Mouse (Mus musculus) monocyte, adult 5-6 weeks (primary cell): Measurements from ENCODE around the gene Mettl23. TPM values are rescaled to one million over a fixed set of nuclear protein-coding genes. Genes with fewer than 3 reads are reported as not detected.
"Not testable (repeated sequence)": the region's sequence is repeated elsewhere in the genome, so short reads cannot be mapped to it uniquely, and the experiment has no call there.

Experiments
- ATAC-seq: fragments of 153-309, 156-312 bp; replicated peaks from 2 replicates; pipeline ENCODE4 v1.8.0; 2017; ENCODE audit warnings: mild to moderate bottlenecking; ENCODE audit not compliant: low TSS enrichment, insufficient number of reproducible peaks, severe bottlenecking, poor library complexity, low FRiP score
- total RNA-seq: library from RNA; stranded (forward); fragments of 200-1000, 200-491, 200-594 nt; gene quantifications from 3 replicates; pipeline ENCODE4 v1.2.3, GENCODE M21; 2017

Mettl23 gene
- total RNA-seq, 1 experiment from 2014 or later, result 54.3 TPM

- ATAC-seq, result no peak
Measured at GRCm38 (mm10) chr11:116865945-116866585, 23.0 kb downstream of the Mettl23 start.

GRCm38 (mm10) chr11:116868129-116868528, 25.1 kb downstream of the Mettl23 start:
- ATAC-seq, result no peak

DNA sequence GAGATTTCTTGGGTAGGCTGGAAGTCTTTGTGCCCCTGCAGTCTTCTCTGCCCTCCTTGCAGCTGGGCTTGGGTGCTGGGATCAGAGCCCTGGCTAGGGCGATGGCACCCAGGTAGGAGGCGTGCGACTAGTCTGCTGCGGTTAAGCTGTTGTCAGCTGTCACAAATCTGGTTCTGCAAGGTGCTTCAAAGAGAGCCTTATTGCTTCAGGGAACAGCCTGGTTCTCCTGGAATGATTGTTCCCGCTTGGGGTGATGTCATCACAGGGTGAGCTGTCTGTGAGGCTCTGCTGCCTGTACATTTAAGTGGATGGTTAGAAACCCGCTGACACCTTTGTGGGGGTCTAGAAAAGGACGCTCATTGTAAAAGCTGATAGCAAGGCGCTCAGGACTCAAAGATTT, 26.1 kb downstream of the Mettl23 start:
- no peak for ATAC-seq

DNA sequence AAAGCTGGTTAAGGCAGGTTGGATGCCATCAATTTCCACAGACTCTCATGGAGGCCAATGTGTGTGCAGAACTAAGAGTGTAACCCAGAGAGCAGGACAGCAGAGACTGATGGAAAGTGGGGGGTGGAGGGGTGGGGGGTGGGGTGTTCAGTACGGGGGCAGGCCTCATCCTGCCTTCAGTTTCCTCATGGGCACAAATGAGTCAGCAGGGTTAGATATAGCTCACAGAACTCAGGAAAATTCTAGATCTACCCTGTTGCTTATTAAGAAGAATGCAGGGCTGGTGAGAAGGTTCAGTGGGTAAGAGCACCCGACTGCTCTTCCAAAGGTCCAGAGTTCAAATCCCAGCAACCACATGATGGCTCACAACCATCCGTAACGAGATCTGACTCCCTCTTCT, 26.6 kb downstream of the Mettl23 start:
- no peak for ATAC-seq

DNA sequence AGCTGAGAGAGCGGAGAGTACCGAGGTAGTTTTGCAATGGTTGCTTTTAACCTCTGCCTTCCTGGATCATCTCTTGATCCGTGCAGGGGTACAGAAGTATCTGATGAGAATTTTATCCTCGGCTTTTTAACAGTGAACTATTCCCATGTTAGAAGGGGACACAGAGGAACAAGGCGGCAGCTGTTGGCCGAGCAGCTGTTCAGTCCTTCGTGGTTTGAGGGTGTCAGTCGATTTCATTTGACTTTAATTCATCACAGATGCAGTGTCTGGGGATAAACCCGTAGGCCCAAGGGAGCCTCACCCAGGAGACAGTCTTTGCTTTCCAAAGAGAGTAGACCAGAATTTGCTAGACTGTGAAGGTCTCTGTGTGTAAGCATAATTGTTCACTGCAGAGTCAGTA, 28.5 kb downstream of the Mettl23 start:
- no peak for ATAC-seq

- ATAC-seq, result no peak
Measured at GRCm38 (mm10) chr11:116873987-116874386, 30.9 kb downstream of the Mettl23 start.

DNA sequence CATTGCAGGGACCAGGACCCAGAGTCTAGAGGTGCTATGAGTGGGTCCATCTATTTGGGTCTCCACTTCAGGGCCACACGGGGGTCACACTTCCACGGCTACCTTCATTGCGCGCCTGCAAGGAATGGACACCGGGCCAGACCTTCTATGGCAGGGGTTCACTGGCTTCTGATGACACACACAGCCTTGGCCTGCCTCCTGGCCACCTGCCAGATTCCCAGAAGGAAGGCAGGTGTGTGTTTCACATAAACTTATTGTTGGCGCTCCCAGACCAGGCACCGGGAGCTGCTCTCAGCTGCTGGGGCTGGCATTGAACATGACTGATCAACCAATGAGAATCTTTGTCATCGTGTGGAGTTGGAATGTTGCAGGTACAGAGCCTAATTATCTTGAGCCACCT, 35.4 kb downstream of the Mettl23 start:
- no peak for ATAC-seq

DNA sequence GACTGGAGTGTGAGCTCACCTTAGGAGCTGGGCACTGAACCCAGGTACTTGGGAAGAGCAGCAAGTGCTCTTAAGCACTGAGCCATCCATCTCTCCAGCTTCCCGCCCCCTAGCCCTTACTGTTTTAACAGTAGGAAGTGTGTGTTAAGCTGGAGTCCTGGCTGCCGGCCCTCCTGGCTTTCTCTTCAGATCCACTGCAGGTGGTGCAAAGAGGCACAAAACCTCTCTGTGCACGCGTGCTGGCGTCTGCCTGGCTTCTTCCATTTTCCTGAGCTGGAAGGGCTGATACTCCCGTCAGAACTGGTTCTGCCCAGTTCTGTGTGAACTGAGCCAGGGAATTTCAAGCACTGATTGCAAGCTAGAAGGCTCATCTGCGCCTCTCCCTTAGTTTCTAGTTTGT, 37.8 kb downstream of the Mettl23 start:
- no peak for ATAC-seq

DNA sequence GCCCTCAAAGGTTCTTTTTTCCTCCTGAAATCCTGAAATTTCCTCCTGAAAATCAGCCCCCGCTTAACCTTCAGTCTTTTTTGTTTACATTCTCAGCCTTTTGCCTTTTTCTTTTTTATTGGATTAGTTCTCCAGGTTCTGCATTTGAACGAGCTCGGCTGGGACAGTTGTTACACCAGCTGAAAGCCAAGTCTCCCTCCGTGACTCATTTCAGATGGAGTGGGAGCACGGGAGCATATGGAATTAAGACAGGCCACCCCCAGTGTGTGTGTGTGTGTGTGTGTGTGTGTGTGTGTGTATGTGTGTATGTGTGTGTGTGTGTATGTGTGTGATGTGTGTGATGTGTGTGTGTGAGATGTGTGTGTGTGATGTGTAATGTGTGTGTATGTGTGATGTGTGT, 38.4 kb downstream of the Mettl23 start:
- ATAC-seq, result no peak

DNA sequence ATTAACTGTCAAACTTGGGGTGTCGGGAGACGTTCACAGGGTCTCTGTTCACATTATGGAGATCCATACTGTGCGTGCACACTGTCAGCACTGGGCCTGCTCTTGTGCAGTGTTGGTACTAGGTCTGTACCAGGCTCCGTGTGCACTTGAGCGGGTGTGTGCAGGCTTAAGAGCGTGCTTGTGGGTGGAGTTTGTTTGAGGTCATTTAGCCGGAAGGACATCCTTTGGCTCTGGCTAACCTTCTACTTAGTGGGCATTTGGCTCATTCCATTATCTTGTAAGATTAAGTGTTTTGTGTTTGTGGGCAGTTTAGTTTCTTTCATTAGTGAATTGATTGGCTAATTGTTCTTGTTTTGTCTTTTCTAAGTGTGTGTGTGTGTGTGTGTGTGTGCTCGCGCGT, 39.4 kb downstream of the Mettl23 start:
- ATAC-seq, result no peak

- ATAC-seq, result no peak
Measured at GRCm38 (mm10) chr11:116884061-116884460, 41.0 kb downstream of the Mettl23 start.

- peak; percentile 79 for ATAC-seq
Measured at GRCm38 (mm10) chr11:116885275-116886151, 42.4 kb downstream of the Mettl23 start.

GRCm38 (mm10) chr11:116887136-116887535, 44.1 kb downstream of the Mettl23 start:
- no peak for ATAC-seq

DNA sequence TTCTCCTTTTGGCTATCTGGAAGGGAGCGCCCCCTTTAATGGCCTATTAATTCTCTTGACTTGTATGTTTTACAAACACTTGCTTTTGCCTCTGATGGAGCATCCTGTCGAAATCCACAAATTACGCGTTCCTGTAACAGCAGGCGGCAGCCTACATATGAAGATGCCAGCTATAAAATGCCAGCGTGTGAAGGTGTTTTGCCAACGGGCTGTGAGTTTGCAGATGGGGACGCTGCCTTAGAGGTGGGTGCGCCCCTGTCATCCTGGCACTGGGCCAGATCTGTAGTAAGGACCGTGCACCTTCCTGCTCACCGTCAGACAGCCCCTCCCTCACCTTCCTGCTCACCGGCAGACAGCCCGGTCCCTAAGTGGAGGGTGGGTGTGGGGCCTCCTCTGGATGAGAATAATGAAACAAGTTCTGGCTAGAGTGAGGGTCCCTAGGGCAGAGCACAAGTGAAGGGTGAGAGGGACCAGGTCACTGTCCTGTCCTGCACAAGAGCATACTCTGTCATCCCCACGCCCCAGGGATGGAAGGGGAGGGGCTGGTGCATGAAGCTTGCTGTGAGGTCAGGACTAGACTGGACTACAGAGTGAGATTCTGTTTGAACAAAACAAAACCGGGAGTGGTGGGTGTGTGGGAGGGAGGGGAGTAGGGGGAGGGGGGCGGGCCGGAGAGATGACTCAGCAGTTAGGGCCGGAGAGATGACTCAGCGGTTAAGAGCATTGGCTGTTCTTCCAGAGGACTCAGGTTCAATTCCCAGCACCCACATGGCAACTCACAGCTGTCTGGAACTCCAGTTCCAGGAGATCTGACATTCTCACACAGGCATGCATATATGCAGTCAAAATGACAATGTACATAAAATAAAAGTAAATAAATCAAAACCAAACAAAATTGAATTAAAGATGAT, 50.7 kb downstream of the Mettl23 start:
- ATAC-seq, result no peak

DNA sequence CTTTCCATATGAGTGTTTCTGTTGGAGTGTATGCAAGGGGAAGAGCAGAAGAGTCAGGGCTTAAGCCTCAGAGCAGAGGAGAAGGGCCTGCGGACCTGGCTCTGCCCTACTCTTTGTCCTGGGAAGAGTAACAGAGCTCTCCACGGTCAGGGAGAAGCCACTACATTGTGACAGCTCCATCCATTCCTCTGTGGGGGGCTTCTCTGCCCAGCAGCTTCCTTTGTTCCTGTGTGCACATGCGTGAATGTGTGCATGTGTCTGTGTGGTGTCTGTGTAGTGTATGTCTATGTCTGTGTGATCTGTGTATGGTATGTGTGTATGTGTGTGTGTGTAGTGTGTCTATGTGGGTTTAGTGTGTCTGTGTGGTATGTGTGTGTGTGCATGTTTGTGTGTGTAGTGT, 52.3 kb downstream of the Mettl23 start:
- ATAC-seq, result no peak

DNA sequence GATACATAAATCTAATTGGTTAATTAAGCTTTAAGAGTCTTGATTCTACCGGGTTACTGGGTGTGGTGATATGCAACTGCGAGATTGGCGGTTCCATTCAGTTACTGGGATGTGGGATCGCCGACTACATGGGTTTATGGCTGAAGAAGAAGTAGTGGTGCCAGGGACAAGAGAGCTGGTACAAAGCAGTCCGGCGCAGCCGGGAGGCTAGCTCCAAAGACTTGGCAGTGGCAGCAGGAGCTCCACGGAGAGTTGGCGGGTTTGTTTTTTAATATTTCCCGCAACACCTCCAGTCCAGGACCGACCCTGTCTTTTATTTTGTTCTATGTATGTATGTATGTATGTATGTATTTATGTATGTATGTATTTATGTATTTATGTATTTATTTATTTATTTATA, 56.2 kb downstream of the Mettl23 start:
- ATAC-seq, result no peak

DNA sequence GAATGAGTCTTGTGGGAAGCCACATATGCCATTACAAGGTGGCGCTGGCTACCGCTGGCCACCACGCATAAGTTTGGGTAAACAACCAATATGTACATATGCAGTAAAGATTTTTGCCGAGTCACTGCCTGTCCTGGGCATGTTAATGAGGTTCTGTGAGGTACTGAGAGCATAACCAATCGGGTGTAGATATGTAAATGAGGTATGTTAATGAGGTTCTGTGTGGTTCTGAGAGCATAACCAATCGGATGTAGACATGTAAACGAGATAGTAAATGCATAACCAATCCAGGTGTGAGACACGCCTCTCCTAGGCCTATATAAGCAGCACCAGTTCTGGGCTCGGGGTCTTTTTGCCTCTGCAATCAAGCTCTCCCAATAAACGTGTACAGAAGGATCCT, 59.5 kb downstream of the Mettl23 start:
- ATAC-seq, result not testable (repeated sequence)
